In the genomic region with DNA sequence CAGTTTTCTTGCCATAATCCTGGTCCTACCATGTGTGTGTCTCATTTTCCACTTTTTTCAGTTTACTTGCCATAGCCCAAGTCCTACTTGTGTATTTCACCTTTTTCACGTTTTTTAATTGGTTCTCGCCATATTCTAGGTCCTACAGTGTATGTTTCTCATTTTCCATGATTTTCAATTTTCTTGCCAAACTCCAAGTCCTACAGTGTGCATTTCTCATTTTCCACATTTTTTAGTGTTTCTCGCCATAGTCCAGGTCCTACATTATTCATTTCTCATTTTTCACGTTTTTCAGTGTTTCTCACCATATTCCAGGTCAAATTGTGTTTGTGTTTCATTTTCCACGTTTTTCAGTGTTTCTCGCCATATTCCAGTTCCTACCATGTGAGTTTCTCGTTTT, we compare ENCODE assay signal across 8 mouse cellular contexts.
DNase-seq lines count a peak whose midpoint lies in the region; ATAC-seq lines count a peak whose summit lies in the region.
"Not testable (repeated sequence)": the region's sequence is repeated elsewhere in the genome, so short reads cannot be mapped to it uniquely, and the experiment has no call there.

No protein-coding gene starts in this region.

- not testable (repeated sequence) for H3K27me3 ChIP-seq in forebrain, embryonic 11.5 days (ENCODE audit: control insufficient read depth, insufficient read depth, low read length); heart, embryonic 12.5 days (replicated peaks); kidney, embryonic 15.5 days; limb, embryonic 15.5 days; midbrain, embryonic 11.5 days (ENCODE audit: control insufficient read depth, insufficient read depth, low read length); neural tube, embryonic 12.5 days (replicated peaks)

- not testable (repeated sequence) for H3K27ac ChIP-seq in forebrain, embryonic 11.5 days (ENCODE audit: low read depth, low read length); heart, embryonic 12.5 days (ENCODE audit: poor library complexity, severe bottlenecking); kidney, embryonic 15.5 days; limb, embryonic 15.5 days; midbrain, embryonic 11.5 days (ENCODE audit: low read depth, low read length); neural tube, embryonic 12.5 days

- not testable (repeated sequence) for H3K9ac ChIP-seq in forebrain, embryonic 11.5 days (ENCODE audit: low read length); heart, embryonic 12.5 days; kidney, embryonic 15.5 days; limb, embryonic 15.5 days; midbrain, embryonic 11.5 days (ENCODE audit: low read length); neural tube, embryonic 12.5 days

- H3K4me3 ChIP-seq in forebrain, embryonic 11.5 days (ENCODE audit: low read depth, low read length); heart, embryonic 12.5 days; kidney, embryonic 15.5 days (replicated peaks); limb, embryonic 15.5 days; midbrain, embryonic 11.5 days (ENCODE audit: low read depth, low read length); neural tube, embryonic 12.5 days: not testable (repeated sequence)

- WGBS in forebrain, embryonic 11.5 days = 79% methylated on average over 7 of the region's 7 CpGs
- WGBS in heart, embryonic 12.5 days = 65% methylated on average over 7 of the region's 7 CpGs
- WGBS in kidney, embryonic 15.5 days = 73% methylated on average over 7 of the region's 7 CpGs
- WGBS in limb, embryonic 15.5 days = 70% methylated on average over 7 of the region's 7 CpGs
- whole genome bisulfite sequencing in midbrain, embryonic 11.5 days = 79% methylated on average over 7 of the region's 7 CpGs
- 69% methylated on average over 7 of the region's 7 CpGs for WGBS in neural tube, embryonic 12.5 days

- H3K4me1 ChIP-seq in forebrain, embryonic 11.5 days (replicated peaks; ENCODE audit: control insufficient read depth, insufficient read depth, low read length); heart, embryonic 12.5 days (replicated peaks); kidney, embryonic 15.5 days; limb, embryonic 15.5 days; midbrain, embryonic 11.5 days (ENCODE audit: control insufficient read depth, insufficient read depth, low read length); neural tube, embryonic 12.5 days: not testable (repeated sequence)

- DNase-seq in forebrain, embryonic 11.5 days (ENCODE audit: low spot score); midbrain, embryonic 11.5 days (ENCODE audit: low spot score, missing footprints): not testable (repeated sequence)
- DNase-seq in naive thymus-derived CD4-positive, alpha-beta T cell, adult 2 months (ENCODE audit: low read depth) = peak; percentile 8

- not testable (repeated sequence) for H3K36me3 ChIP-seq in forebrain, embryonic 11.5 days (ENCODE audit: control insufficient read depth, insufficient read depth, low read length); heart, embryonic 12.5 days; kidney, embryonic 15.5 days; limb, embryonic 15.5 days; midbrain, embryonic 11.5 days (ENCODE audit: control insufficient read depth, insufficient read depth, low read length); neural tube, embryonic 12.5 days

- peak; percentile 71; the same call in 1 of the 2 replicates for ATAC-seq in cerebellum, adult (ENCODE audit: insufficient number of reproducible peaks, low FRiP score, low TSS enrichment)
- 0 out of 2 replicates have a peak, but pooled peaks have one; percentile 46 for ATAC-seq in forebrain, embryonic 11.5 days (replicated peaks; ENCODE audit: low FRiP score)
- ATAC-seq in heart, embryonic 12.5 days (ENCODE audit: insufficient number of reproducible peaks, low FRiP score) = peak; percentile 34; the same call in 1 of the 2 replicates
- ATAC-seq in kidney, embryonic 15.5 days (replicated peaks; ENCODE audit: low FRiP score) = 0 out of 2 replicates have a peak, but pooled peaks have one; percentile 52
- peak; percentile 68; the same call in 1 of the 2 replicates for ATAC-seq in limb, embryonic 15.5 days (ENCODE audit: insufficient number of reproducible peaks, low FRiP score, low TSS enrichment, low read depth)
- ATAC-seq in midbrain, embryonic 11.5 days (ENCODE audit: low FRiP score) = peak; percentile 27; the same call in 1 of the 2 replicates
- 0 out of 2 replicates have a peak, but pooled peaks have one; percentile 41 for ATAC-seq in neural tube, embryonic 12.5 days (ENCODE audit: low FRiP score, low read depth)

- peaks cover 43% of the 10 kb centered on the region for H3K9me3 ChIP-seq in forebrain, embryonic 11.5 days (ENCODE audit: control insufficient read depth, low read length)
- peaks cover 45% of the 10 kb centered on the region for H3K9me3 ChIP-seq in heart, embryonic 12.5 days (replicated peaks)
- H3K9me3 ChIP-seq in kidney, embryonic 15.5 days (replicated peaks) = peaks cover 41% of the 10 kb centered on the region
- peaks cover 38% of the 10 kb centered on the region for H3K9me3 ChIP-seq in limb, embryonic 15.5 days
- H3K9me3 ChIP-seq in midbrain, embryonic 11.5 days (ENCODE audit: control insufficient read depth, low read length) = peaks cover 36% of the 10 kb centered on the region
- peaks cover 66% of the 10 kb centered on the region for H3K9me3 ChIP-seq in neural tube, embryonic 12.5 days

- H3K4me2 ChIP-seq in forebrain, embryonic 11.5 days (ENCODE audit: low read depth, low read length, severe bottlenecking); heart, embryonic 12.5 days; kidney, embryonic 15.5 days; limb, embryonic 15.5 days; midbrain, embryonic 11.5 days; neural tube, embryonic 12.5 days (replicated peaks): not testable (repeated sequence)
